Mouse (Mus musculus) neural tube, embryonic 14.5 days (tissue): ENCODE measurements around the gene Nek8. TPM values are rescaled to one million over a fixed set of nuclear protein-coding genes. Genes with fewer than 3 reads are reported as not detected.

ENCODE experiments used
- ATAC-seq: fragments of 200-750 bp; cut with Nextera tagmentation; 2 replicates; pipeline ENCODE4 v1.8.0; 2017; ENCODE audit warnings: low read depth, mild to moderate bottlenecking, moderate TSS enrichment, moderate library complexity
- H3K27ac ChIP-seq: fragments of 300-500 bp; sonication (generic); 2 replicates; pipeline ENCODE4 v1.5.1; 2014; ENCODE audit warnings: low read depth, mild to moderate bottlenecking, control low read depth, low read length, moderate library complexity, mixed read lengths
- H3K27me3 ChIP-seq: fragments of 300-500 bp; sonication (generic); 2 replicates; pipeline ENCODE4 v1.6.1; 2014; ENCODE audit warnings: low read length; ENCODE audit not compliant: control insufficient read depth, insufficient read depth
- H3K36me3 ChIP-seq: fragments of 300-500 bp; sonication (generic); 2 replicates; pipeline ENCODE4 v1.6.1; 2014; ENCODE audit warnings: low read length, mixed read lengths; ENCODE audit not compliant: control insufficient read depth, insufficient read depth
- H3K4me1 ChIP-seq: fragments of 300-500 bp; sonication (generic); 2 replicates; pipeline ENCODE4 v1.6.1; 2014; ENCODE audit warnings: low read length; ENCODE audit not compliant: control insufficient read depth, insufficient read depth
- H3K4me2 ChIP-seq: fragments of 300-500 bp; sonication (generic); 2 replicates; pipeline ENCODE4 v1.6.1; 2014; ENCODE audit warnings: mild to moderate bottlenecking, low read depth, low read length, control low read depth
- H3K4me3 ChIP-seq: fragments of 300-500 bp; sonication (generic); 2 replicates; pipeline ENCODE4 v1.5.1; 2014; ENCODE audit warnings: low read depth, low read length, control low read depth, mixed read lengths
- H3K9ac ChIP-seq: fragments of 300-500 bp; sonication (generic); replicated peaks from 2 replicates; pipeline ENCODE4 v1.6.1; 2014; ENCODE audit warnings: low read depth, mild to moderate bottlenecking, control low read depth, low read length, mixed read lengths
- H3K9me3 ChIP-seq: fragments of 300-500 bp; sonication (generic); 2 replicates; pipeline ENCODE4 v1.6.1; 2016; ENCODE audit warnings: low read length; ENCODE audit not compliant: control insufficient read depth
- WGBS: fragments of 180-500 bp; shearing (Covaris S2); extraction: QIAGEN DNeasy Blood & Tissue Kit; methylation state at CpG from one replicate; pipeline ENCODE4 v1.1.7; 2014; 5-methylcytosine and 5-hydroxymethylcytosine counted together
- polyA plus RNA-seq: library from polyadenylated mRNA; unstranded; fragments of >200 nt; fragmentation: Nextera tagmentation; extraction: Ambion mirVana; gene quantifications from 2 replicates; pipeline ENCODE4 v1.2.1, GENCODE M21; 2014

Gene Nek8
- polyA plus RNA-seq, result 3.9 and 6.1 TPM in 2 replicates

DNA sequence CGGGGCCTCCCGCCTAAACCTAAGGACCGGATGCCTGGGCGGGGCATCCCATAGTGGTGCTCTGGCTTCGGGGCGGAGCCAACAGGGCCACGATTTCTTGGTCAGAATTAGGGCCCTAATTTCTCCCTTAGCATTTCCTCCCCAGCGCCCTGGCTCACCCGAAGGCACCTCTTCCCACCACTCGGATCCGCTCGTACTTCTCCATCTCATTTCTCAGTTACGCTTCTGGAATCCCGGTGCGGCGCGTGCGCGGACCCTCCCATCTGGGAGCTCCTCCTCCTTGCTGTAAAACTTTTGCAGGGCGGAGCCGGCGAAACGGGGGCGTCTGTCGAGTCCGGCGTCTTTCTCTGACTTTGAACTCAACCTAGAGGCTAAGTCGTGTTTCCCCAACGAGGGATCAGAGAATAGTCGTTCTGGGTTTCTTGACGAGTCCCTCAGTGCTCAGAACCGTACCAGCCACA, at the start of gene Nek8, which contains the start of gene Tlcd1:
Gene Nek8 (minus strand): TSS at position 274 of the 461 bp plus-strand sequence.
Gene Tlcd1 (plus strand): TSS at position 310 of the 461 bp plus-strand sequence.
- ATAC-seq, result no peak; the same call in 1 of the 2 replicates
- Histone ChIP-seq H3K36me3 (peaks cover 23% of the 10 kb centered on the region), H3K4me2 (peak within 1 kb of the TSS; percentile 53), H3K4me1 (peaks cover 22% of the 10 kb centered on the region), H3K27ac (0 out of 2 replicates have a peak within 1 kb of the TSS, but pooled peaks have one; percentile 48), H3K4me3 (peak within 1 kb of the TSS; percentile 53), H3K27me3 (no peaks in the 10 kb centered on the region), H3K9ac (peak within 1 kb of the TSS; percentile 44; the same call in 1 of the 2 replicates), H3K9me3 (no peaks in the 10 kb centered on the region)
- WGBS, result 0% methylated on average over 32 of the region's 32 CpGs

DNA sequence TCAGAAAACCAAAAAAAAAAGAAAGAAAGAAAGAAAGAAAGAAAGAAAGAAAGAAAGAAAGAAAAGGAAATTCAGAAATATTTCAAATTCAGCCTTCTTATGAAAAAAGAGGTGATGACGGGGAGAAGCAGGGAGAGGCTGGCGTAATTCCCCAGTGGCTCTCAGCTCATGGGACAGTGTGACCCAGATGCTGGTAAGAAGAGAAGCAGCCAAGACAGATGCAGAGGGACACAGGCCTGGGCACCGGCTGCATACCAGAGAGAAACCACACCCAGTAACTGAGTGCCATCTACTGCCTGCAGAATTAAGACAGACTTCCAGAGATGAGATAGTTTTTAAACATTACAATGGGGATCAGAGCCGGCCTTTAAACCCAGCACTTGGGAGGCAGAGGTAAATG, 47.1 kb upstream of the Nek8 start:
- Histone ChIP-seq H3K4me2 (no peak overlapping the region), H3K9ac (no peak overlapping the region), H3K36me3 (peaks cover 87% of the 10 kb centered on the region), H3K27me3 (no peaks in the 10 kb centered on the region), H3K4me1 (no peaks in the 10 kb centered on the region), H3K27ac (no peak overlapping the region), H3K4me3 (no peak overlapping the region), H3K9me3 (no peaks in the 10 kb centered on the region)
- WGBS, result 95% methylated on average over 4 of the region's 4 CpGs
- no peak for ATAC-seq

DNA sequence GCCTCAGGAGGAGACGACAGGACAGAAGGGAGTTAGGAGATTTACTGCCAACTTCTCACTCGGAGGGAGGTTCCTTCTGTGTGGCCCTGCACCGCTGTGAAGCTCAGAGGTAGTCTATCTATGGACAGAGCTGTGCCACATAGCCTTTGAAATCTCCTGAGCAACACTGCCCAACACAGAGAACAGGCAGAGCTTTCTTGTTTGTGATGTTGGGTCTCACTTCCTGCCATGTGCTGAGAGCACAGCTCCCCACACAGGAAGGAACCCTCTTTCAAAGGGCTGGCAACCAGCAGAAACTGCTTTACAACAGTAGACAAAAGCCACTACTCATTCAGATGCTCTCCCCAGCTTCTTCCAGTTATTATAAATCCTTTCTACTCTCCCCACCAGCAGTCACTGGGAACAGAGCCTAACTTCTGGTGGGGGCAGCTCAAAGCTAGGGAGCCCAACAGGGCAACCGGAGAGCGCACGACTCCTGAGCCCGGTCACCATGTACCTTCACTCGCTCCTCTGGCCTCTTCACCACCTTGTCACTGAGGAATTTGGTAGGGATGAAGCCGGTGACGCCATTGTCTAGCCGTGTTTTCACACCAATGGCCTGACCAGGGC, 39.3 kb upstream of the Nek8 start:
- peak; percentile 60; the same call in 1 of the 2 replicates for ATAC-seq
- Histone ChIP-seq H3K4me3 (no peak overlapping the region), H3K9me3 (no peaks in the 10 kb centered on the region), H3K36me3 (peaks cover 88% of the 10 kb centered on the region), H3K4me2 (no peak overlapping the region), H3K27me3 (no peaks in the 10 kb centered on the region), H3K4me1 (no peaks in the 10 kb centered on the region), H3K9ac (no peak overlapping the region), H3K27ac (0 out of 2 replicates have a peak overlapping the region, but pooled peaks have one; percentile 28)
- 68% methylated on average over 11 of the region's 11 CpGs for WGBS

DNA sequence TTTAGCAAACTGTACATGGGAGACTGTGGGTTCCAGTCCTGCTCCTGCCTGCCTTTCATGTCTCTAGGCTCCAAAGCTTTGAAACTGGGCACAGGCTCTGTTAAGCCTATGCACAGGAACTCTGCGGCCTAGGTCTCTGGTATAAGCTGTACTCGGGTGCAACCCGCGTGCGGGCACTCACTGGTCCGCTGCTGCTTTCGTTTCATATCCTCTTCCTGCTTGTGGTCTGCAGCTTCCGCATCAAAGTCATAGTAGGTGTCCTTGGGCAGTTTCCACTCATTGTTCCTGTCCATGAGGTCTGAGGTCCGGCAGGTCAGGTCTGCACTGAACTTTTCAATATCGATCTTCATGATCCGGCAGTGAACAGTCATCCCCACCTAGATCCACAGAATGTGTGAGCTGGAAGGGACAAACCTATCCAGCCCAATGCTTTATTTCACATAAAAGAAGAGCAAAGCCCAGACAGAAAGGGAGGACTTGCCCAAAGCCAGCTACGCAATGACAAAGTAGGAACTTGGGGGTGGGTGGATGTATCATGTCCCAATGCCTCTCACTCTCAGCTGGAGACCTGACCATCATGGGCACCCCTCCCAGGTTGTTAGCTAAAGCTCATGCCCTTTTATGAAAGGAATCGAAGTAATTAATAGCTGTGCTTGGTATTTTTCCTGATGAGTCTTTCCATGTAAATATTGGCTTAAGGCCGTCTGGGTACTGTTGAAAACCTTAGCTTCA, 36.8 kb upstream of the Nek8 start:
- no peak for ATAC-seq
- no peak overlapping the region for H3K9ac ChIP-seq
- no peak overlapping the region for H3K4me3 ChIP-seq
- H3K36me3 ChIP-seq, result peaks cover 92% of the 10 kb centered on the region
- H3K4me1 ChIP-seq, result no peaks in the 10 kb centered on the region
- no peaks in the 10 kb centered on the region for H3K27me3 ChIP-seq
- no peak overlapping the region for H3K27ac ChIP-seq
- no peaks in the 10 kb centered on the region for H3K9me3 ChIP-seq
- 97% methylated on average over 14 of the region's 14 CpGs for WGBS
- H3K4me2 ChIP-seq, result no peak overlapping the region

DNA sequence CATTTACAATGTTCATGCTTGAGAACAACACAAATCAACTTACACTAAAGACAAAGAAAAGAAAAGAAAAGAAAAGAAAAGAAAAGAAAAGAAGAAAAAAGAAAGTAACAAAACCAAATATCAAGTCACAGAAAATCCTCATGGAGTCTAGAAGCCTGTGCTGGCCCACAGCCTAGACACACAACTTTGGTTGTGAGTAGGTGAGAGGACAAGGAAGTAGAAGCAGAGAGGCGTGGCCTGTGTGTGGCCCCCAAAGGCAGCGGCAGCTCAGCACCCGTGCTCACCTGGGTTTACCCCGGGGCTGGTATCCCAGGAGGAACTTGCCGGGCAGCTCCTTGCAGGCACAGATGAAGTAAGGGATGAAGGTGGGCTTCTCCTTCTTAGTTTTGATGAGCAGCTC, 35.0 kb upstream of the Nek8 start:
- WGBS, result 93% methylated on average over 5 of the region's 5 CpGs
- no peaks in the 10 kb centered on the region for H3K27me3 ChIP-seq
- no peak overlapping the region for H3K4me2 ChIP-seq
- H3K9ac ChIP-seq, result no peak overlapping the region
- no peak overlapping the region for H3K4me3 ChIP-seq
- H3K4me1 ChIP-seq, result no peaks in the 10 kb centered on the region
- H3K27ac ChIP-seq, result no peak overlapping the region
- H3K9me3 ChIP-seq, result no peaks in the 10 kb centered on the region
- peaks cover 95% of the 10 kb centered on the region for H3K36me3 ChIP-seq
- no peak for ATAC-seq

DNA sequence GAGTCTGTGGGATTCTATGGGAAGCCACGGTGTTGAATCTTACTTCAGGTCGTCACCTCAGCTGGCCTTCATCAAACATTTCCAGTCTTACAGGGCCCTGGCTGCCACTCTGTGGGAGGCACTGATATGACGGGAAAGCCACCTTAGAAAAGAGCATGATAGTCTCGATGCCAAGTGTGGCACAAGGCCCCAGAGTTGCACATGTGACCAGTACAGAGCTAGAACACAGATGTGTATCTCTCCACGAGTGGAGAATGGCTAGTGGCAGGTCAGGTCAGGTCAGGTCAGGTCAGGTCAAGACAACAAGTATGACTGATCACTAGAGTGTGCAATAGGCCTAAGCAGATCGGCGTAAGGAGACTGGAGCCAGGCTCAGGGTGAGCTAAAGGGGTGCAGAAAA, 34.1 kb upstream of the Nek8 start:
- H3K4me3 ChIP-seq, result no peak overlapping the region
- no peak overlapping the region for H3K4me2 ChIP-seq
- H3K36me3 ChIP-seq, result peaks cover 96% of the 10 kb centered on the region
- H3K27me3 ChIP-seq, result no peaks in the 10 kb centered on the region
- no peak for ATAC-seq
- H3K9me3 ChIP-seq, result no peaks in the 10 kb centered on the region
- H3K27ac ChIP-seq, result no peak overlapping the region
- H3K4me1 ChIP-seq, result peaks cover 9% of the 10 kb centered on the region; the same call in 1 of the 2 replicates
- H3K9ac ChIP-seq, result no peak overlapping the region
- WGBS, result 71% methylated on average over 7 of the region's 7 CpGs

DNA sequence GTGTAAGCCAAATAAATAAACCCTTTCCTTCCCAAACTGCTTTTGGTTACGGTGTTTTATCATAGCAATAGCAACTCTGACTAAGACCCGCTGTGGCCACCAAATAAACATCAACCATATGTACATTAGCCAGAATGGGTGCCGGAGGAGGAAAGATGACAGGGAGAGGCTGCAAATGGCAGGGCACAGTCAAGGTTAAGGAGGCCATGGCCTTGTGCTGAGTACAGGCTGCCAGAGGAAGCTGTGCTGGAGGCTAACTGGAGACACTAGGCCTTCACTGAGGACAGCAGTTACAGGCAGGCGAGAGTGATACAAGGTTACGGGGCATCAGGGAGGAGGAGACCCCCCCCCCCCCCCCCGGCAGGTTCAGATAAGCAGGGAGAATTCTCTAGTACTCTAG, 33.4 kb upstream of the Nek8 start:
- Histone ChIP-seq H3K36me3 (peaks cover 93% of the 10 kb centered on the region), H3K9ac (no peak overlapping the region), H3K9me3 (no peaks in the 10 kb centered on the region), H3K27ac (no peak overlapping the region), H3K4me1 (peaks cover 10% of the 10 kb centered on the region; the same call in 1 of the 2 replicates), H3K4me2 (no peak overlapping the region), H3K4me3 (no peak overlapping the region), H3K27me3 (no peaks in the 10 kb centered on the region)
- WGBS, result 96% methylated on average over 5 of the region's 6 CpGs
- ATAC-seq, result no peak

DNA sequence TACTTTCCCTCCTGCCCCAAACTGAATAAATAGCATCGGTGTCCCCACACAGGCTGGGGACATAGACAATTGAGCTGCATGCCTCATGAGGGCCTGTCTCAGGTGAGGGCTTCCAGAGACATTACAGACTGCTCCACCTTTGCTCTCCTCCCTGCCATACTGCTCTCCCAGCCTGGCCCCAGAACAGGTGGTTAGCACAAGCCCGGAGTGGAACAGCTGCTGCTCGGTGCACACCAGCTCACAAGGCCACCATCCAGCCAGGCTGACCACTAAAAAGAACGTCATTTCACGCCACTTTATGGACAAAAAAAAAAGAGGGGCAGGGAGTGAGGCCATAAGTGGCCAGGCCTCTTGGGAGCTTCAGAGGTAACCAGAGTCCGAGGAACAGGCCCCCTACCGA, 30.7 kb upstream of the Nek8 start:
- Histone ChIP-seq H3K27me3 (no peaks in the 10 kb centered on the region), H3K4me2 (no peak overlapping the region), H3K9ac (no peak overlapping the region), H3K27ac (no peak overlapping the region), H3K4me3 (no peak overlapping the region), H3K4me1 (peaks cover 10% of the 10 kb centered on the region; the same call in 1 of the 2 replicates), H3K9me3 (no peaks in the 10 kb centered on the region), H3K36me3 (peaks cover 67% of the 10 kb centered on the region)
- no peak for ATAC-seq
- WGBS, result 57% methylated on average over 7 of the region's 7 CpGs
